ENCODE assay signal across 8 mouse cellular contexts in genomic region chr17:30280323-30281118, GRCm38 (mm10).
A peak's percentile ranks its signal among the peaks of the same experiment; 100 is the strongest.
DNase-seq lines count a peak whose midpoint lies in the region; ATAC-seq and TF ChIP-seq lines count a peak whose summit lies in the region.
"Had no signal": no experiment of that assay in that cellular context is flagged by ENCODE, and none has a peak within 500 bp of the region (broad histone marks: within the 10 kb centered on the region; RNA-seq: fewer than 3 reads in every experiment).

No protein-coding gene starts in this region.

- H3K4me1 ChIP-seq in midbrain, embryonic 12.5 days, result peaks cover 37% of the 10 kb centered on the region
- peaks cover 13% of the 10 kb centered on the region; the same call in 1 of the 2 replicates for H3K4me1 ChIP-seq in cerebellum, adult 2 months (ENCODE audit: control insufficient read depth, insufficient read depth, low read length)

- TF ChIP-seq POLR2A in cerebellum, adult 2 months (IDR thresholded peaks at IDR 0.05; ENCODE audit: borderline replicate concordance, insufficient read depth, low read length), result no peak

- H3K4me2 ChIP-seq in midbrain, embryonic 12.5 days (replicated peaks), result peak overlapping the region; percentile 4; the same call in 1 of the 2 replicates

- no peak overlapping the region for H3K9ac ChIP-seq in midbrain, embryonic 12.5 days (replicated peaks)

- H3K36me3 ChIP-seq in midbrain, embryonic 12.5 days, result no peaks in the 10 kb centered on the region

- no peak for DNase-seq in layer of hippocampus, adult 2 months (ENCODE audit: low spot score in 2 of 2)
- DNase-seq in layer of hippocampus, adult 11-12 months (ENCODE audit: low spot score), result no peak
- peak; percentile 51 for DNase-seq in c-Kit-positive CD71-negative TER-119-negative erythroid progenitor cells, embryonic 14.5 days (ENCODE audit: low read depth)
- no peak for DNase-seq in cerebellum, adult 2 months
- DNase-seq: adrenal gland, adult 8-10 months had no signal

- H3K4me3 ChIP-seq in layer of hippocampus, adult 2 months, result no peak overlapping the region
- no peak overlapping the region for H3K4me3 ChIP-seq in midbrain, embryonic 12.5 days
- H3K4me3 ChIP-seq in cerebellum, adult 2 months (replicated peaks; ENCODE audit: insufficient read depth, low read depth, low read length), result no peak overlapping the region

- H3K9me3 ChIP-seq in midbrain, embryonic 12.5 days, result no peaks in the 10 kb centered on the region

- H3K27ac ChIP-seq in layer of hippocampus, adult 2 months, result peak overlapping the region; percentile 76
- peak overlapping the region; percentile 79 for H3K27ac ChIP-seq in midbrain, embryonic 12.5 days (replicated peaks)
- no peak overlapping the region for H3K27ac ChIP-seq in cerebellum, adult 2 months (ENCODE audit: insufficient read depth, low read length)

- H3K27me3 ChIP-seq in midbrain, embryonic 12.5 days, result no peaks in the 10 kb centered on the region
- no peaks in the 10 kb centered on the region for H3K27me3 ChIP-seq in cerebellum, adult 2 months (ENCODE audit: control insufficient read depth, insufficient read depth, low read length)

- ATAC-seq in hematopoietic stem cell, adult 5-6 weeks (replicated peaks in 1 of 2; ENCODE audit: insufficient read depth in 1 of 2, low FRiP score in 2 of 2, low TSS enrichment in 1 of 2, low read depth in 1 of 2, poor library complexity in 2 of 2, severe bottlenecking in 2 of 2), result peak; percentile 59 to 88
- ATAC-seq in midbrain, embryonic 12.5 days (ENCODE audit: low FRiP score, low read depth), result no peak
- no peak for ATAC-seq in erythroblast, adult 5-6 weeks (replicated peaks; ENCODE audit: low FRiP score, poor library complexity, severe bottlenecking)

- WGBS in midbrain, embryonic 12.5 days, result 37% methylated on average over 7 of the region's 7 CpGs
- 90% methylated on average over 7 of the region's 7 CpGs for WGBS in cerebellum, adult 2 months

- TF ChIP-seq CTCF in layer of hippocampus, adult 2 months (conservative IDR thresholded peaks at IDR 0.05), result 0 out of 2 replicates have a peak, but pooled peaks have one; percentile 3
- no peak for TF ChIP-seq CTCF in cerebellum, adult 2 months (IDR thresholded peaks at IDR 0.05; ENCODE audit: borderline replicate concordance, insufficient read depth, low read depth, low read length)

Comparison
In these comparisons a context has a peak if more than half of its experiments do, and no peak if none do; other contexts are left out.
1. ATAC-seq: peak in hematopoietic stem cell, adult 5-6 weeks (2 of 2); none in midbrain, embryonic 12.5 days (single experiment) and erythroblast, adult 5-6 weeks (single experiment).